Mouse (Mus musculus) embryonic facial prominence, embryonic 13.5 days (tissue): ENCODE results near the gene Hbq1a. TPM values are rescaled to one million over a fixed set of nuclear protein-coding genes. Genes with fewer than 3 reads are reported as not detected.
"Not testable (repeated sequence)": the region's sequence is repeated elsewhere in the genome, so short reads cannot be mapped to it uniquely, and the experiment has no call there.

ENCODE experiments used
- ATAC-seq: fragments of 200-750 bp; cut with Nextera tagmentation; 2 replicates; pipeline ENCODE4 v1.8.0; 2017; ENCODE audit warnings: low read depth; ENCODE audit not compliant: insufficient number of reproducible peaks, insufficient read depth, low FRiP score, low TSS enrichment
- H3K27ac ChIP-seq: fragments of 300-500 bp; sonication (generic); 2 replicates; pipeline ENCODE4 v1.5.1; 2015; ENCODE audit warnings: moderate library complexity, mild to moderate bottlenecking, inconsistent platforms
- H3K27me3 ChIP-seq: fragments of 300-500 bp; sonication (generic); 2 replicates; pipeline ENCODE4 v1.6.1; 2015; ENCODE audit warnings: mild to moderate bottlenecking, inconsistent platforms
- H3K36me3 ChIP-seq: fragments of 300-500 bp; sonication (generic); 2 replicates; pipeline ENCODE4 v1.6.1; 2015; ENCODE audit warnings: mild to moderate bottlenecking, inconsistent platforms
- H3K4me1 ChIP-seq: fragments of 300-500 bp; sonication (generic); 2 replicates; pipeline ENCODE4 v1.6.1; 2015; ENCODE audit warnings: inconsistent platforms
- H3K4me2 ChIP-seq: fragments of 300-500 bp; sonication (generic); 2 replicates; pipeline ENCODE4 v1.6.1; 2015; ENCODE audit warnings: moderate library complexity, mild to moderate bottlenecking, inconsistent platforms
- H3K4me3 ChIP-seq: fragments of 300-500 bp; sonication (generic); 2 replicates; pipeline ENCODE4 v1.5.1; 2015; ENCODE audit warnings: mild to moderate bottlenecking, inconsistent platforms
- H3K9ac ChIP-seq: fragments of 300-500 bp; sonication (generic); 2 replicates; pipeline ENCODE4 v1.6.1; 2015; ENCODE audit warnings: mild to moderate bottlenecking, inconsistent platforms
- H3K9me3 ChIP-seq: fragments of 300-500 bp; sonication (generic); 2 replicates; pipeline ENCODE4 v1.6.1; 2016; ENCODE audit warnings: inconsistent platforms
- WGBS: fragments of 180-500 bp; shearing (Covaris S2); methylation state at CpG from one replicate; pipeline ENCODE4 v1.1.7; 2015; ENCODE audit warnings: mixed read lengths; 5-methylcytosine and 5-hydroxymethylcytosine counted together
- polyA plus RNA-seq: library from polyadenylated mRNA; unstranded; fragments of >200 nt; fragmentation: Nextera tagmentation; extraction: Ambion mirVana; gene quantifications from 2 replicates; pipeline ENCODE4 v1.2.1, GENCODE M21; 2015

Hbq1a gene
- polyA plus RNA-seq, 1 experiment from 2014 or later = 1.6 TPM

DNA sequence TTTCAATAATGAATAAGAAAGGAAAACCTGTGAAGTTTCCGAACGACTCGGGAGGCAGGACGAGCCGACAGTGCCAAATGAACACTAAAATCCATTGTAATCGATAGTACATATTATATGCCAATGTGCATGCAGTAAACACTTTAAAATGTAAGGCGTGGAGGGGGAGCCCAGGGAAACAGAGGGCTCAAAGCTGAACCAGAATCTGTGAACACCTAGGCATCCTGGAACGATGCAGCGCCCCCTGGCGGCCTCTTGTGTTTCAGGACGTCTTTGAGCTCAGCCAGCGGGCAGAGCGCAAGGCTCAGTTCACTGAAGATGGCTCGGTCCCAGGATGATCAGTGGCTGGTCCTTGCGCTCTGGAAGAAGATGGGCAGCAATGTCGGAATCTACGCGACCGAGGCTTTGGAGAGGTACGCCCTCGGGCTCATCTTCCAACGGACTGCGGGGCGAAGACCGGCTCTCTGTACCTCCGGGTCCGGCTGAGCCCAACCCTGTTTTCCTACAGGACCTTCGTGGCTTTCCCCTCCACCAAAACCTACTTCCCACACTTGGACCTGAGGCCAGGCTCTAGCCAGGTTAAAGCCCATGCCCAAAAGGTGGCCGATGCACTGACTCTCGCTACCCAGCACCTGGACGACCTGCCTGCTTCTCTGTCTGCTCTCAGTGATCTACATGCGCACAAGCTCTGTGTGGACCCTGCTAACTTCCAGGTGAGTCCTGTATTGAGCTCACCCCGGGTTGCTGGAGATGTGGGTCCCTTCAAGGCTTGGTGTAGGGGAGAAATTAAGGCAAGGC is 13.0 kb upstream of the Hbq1a start, which contains the start of gene Hbq1b:
Gene Hbq1b, plus strand, starts transcription at position 271 of the 798 bp plus-strand sequence.
- Histone ChIP-seq H3K27me3 (peaks cover 13% of the 10 kb centered on the region), H3K4me3 (peak within 1 kb of the TSS; percentile 32), H3K4me2 (peak within 1 kb of the TSS; percentile 60), H3K9ac (peak within 1 kb of the TSS; percentile 46; the same call in 1 of the 2 replicates)
- H3K27ac ChIP-seq, H3K4me1 ChIP-seq, H3K9me3 ChIP-seq, ATAC-seq, H3K36me3 ChIP-seq: not testable (repeated sequence)
- 18% methylated on average over 30 of the region's 33 CpGs for WGBS

DNA sequence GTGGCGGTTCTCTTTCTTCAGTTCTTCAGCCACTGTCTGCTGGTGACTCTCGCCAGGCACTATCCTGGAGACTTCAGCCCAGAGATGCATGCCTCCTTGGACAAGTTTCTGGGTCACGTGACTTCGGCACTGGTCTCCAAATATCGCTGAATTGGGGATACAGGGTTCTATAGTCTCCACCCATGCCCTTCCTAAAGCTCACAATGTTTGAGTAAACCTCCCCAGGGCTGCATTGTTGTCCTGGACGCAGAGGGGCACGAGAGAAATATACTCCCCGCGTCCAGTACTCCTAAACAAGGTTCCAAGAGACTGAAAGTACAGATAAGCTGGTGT is 12.4 kb upstream of the Hbq1a start:
- Histone ChIP-seq H3K9ac (no peak overlapping the region), H3K4me2 (no peak overlapping the region), H3K4me3 (no peak overlapping the region), H3K9me3 (no peaks in the 10 kb centered on the region), H3K36me3 (no peaks in the 10 kb centered on the region), H3K27ac (no peak overlapping the region; the same call in 1 of the 2 replicates), H3K27me3 (peaks cover 13% of the 10 kb centered on the region), H3K4me1 (no peaks in the 10 kb centered on the region)
- 70% methylated on average over 9 of the region's 9 CpGs for WGBS
- ATAC-seq = no peak

DNA sequence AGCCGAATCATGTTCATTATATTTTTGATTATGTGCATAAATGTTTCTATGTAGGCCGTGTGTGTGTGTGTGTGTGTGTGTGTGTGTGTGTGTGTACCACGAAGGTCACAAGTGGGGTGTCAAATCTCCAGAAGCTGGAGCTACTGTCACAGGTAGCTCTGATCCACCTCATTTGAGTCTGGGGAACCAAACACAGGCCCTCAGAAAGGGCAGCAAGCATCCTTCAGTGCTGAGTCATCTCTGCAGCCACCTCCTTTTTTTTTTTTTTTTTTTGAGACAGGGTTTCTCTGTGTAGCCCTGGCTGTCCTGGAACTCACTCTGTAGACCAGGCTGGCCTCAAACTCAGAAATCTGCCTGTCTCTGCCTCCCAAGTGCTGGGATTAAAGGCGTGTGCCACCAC is 7.0 kb upstream of the Hbq1a start:
- H3K36me3 ChIP-seq, H3K9me3 ChIP-seq, ATAC-seq, H3K4me3 ChIP-seq, H3K4me2 ChIP-seq, H3K4me1 ChIP-seq, H3K27ac ChIP-seq: not testable (repeated sequence)
- H3K27me3 ChIP-seq = peaks cover 16% of the 10 kb centered on the region
- peak overlapping the region; percentile 27; the same call in 1 of the 2 replicates for H3K9ac ChIP-seq
- 83% methylated on average over 4 of the region's 4 CpGs for WGBS

GRCm38 (mm10) chr11:32293479-32293878 is 6.4 kb upstream of the Hbq1a start:
- peaks cover 12% of the 10 kb centered on the region for H3K27me3 ChIP-seq
- not testable (repeated sequence) for H3K4me2 ChIP-seq, ATAC-seq, H3K4me3 ChIP-seq, H3K9ac ChIP-seq, H3K36me3 ChIP-seq, H3K4me1 ChIP-seq, H3K9me3 ChIP-seq, H3K27ac ChIP-seq
- WGBS = 78% methylated on average over 3 of the region's 3 CpGs

- H3K9ac ChIP-seq, ATAC-seq, H3K36me3 ChIP-seq, H3K27ac ChIP-seq, H3K4me1 ChIP-seq, H3K4me3 ChIP-seq, H3K9me3 ChIP-seq, H3K4me2 ChIP-seq: not testable (repeated sequence)
- H3K27me3 ChIP-seq = peaks cover 17% of the 10 kb centered on the region
- WGBS = no CpG with 5 or more reads among the region's 4 CpGs
Observed at GRCm38 (mm10) chr11:32296203-32296602, 3.7 kb upstream of the Hbq1a start, which contains the start of gene Hba-a2. Hba-a2 (plus strand) TSS chr11:32296489.

- not testable (repeated sequence) for ATAC-seq
Observed at GRCm38 (mm10) chr11:32297417-32297816, 2.5 kb upstream of the Hbq1a start.

GRCm38 (mm10) chr11:32297866-32298531 is 1.9 kb upstream of the Hbq1a start:
- no peaks in the 10 kb centered on the region for H3K9me3 ChIP-seq
- peaks cover 28% of the 10 kb centered on the region for H3K27me3 ChIP-seq
- H3K27ac ChIP-seq = no peak overlapping the region
- H3K4me2 ChIP-seq = no peak overlapping the region
- no peaks in the 10 kb centered on the region for H3K36me3 ChIP-seq
- no peak overlapping the region for H3K9ac ChIP-seq
- ATAC-seq = no peak
- H3K4me1 ChIP-seq = no peaks in the 10 kb centered on the region
- H3K4me3 ChIP-seq = no peak overlapping the region
- 93% methylated on average over 1 of the region's 1 CpGs for WGBS

More at GRCm38 (mm10) chr11:32297417-32297816, 2.5 kb upstream of the Hbq1a start:
- 43% methylated on average over 2 of the region's 2 CpGs for WGBS
- H3K4me3 ChIP-seq, H3K9ac ChIP-seq, H3K36me3 ChIP-seq, H3K4me2 ChIP-seq, H3K4me1 ChIP-seq, H3K27ac ChIP-seq, H3K9me3 ChIP-seq: not testable (repeated sequence)
- peaks cover 28% of the 10 kb centered on the region for H3K27me3 ChIP-seq

GRCm38 (mm10) chr11:32298532-32298918 is 1.3 kb upstream of the Hbq1a start:
- H3K27me3 ChIP-seq = peaks cover 28% of the 10 kb centered on the region

GRCm38 (mm10) chr11:32300279-32301267 is 704 bp downstream of the Hbq1a start:
- Histone ChIP-seq H3K27ac (no peak overlapping the region), H3K4me1 (no peaks in the 10 kb centered on the region), H3K4me3 (peak overlapping the region; percentile 23), H3K9me3 (no peaks in the 10 kb centered on the region), H3K4me2 (peak overlapping the region; percentile 52), H3K9ac (no peak overlapping the region), H3K27me3 (peaks cover 20% of the 10 kb centered on the region), H3K36me3 (no peaks in the 10 kb centered on the region)
- ATAC-seq = 0 out of 2 replicates have a peak, but pooled peaks have one; percentile 30
- 50% methylated on average over 15 of the region's 17 CpGs for WGBS

More at GRCm38 (mm10) chr11:32298532-32298918, 1.3 kb upstream of the Hbq1a start:
- no peaks in the 10 kb centered on the region for H3K36me3 ChIP-seq
- ATAC-seq = no peak
- no peak overlapping the region for H3K27ac ChIP-seq
- no peaks in the 10 kb centered on the region for H3K4me1 ChIP-seq
- H3K9me3 ChIP-seq = no peaks in the 10 kb centered on the region
- no peak overlapping the region for H3K4me2 ChIP-seq
- 97% methylated on average over 2 of the region's 2 CpGs for WGBS
- no peak overlapping the region for H3K9ac ChIP-seq
- H3K4me3 ChIP-seq = no peak overlapping the region

- no peak for ATAC-seq
- WGBS = 73% methylated on average over 1 of the region's 1 CpGs
- Histone ChIP-seq H3K27ac (no peak overlapping the region), H3K4me1 (no peaks in the 10 kb centered on the region), H3K4me2 (no peak overlapping the region), H3K4me3 (no peak overlapping the region), H3K27me3 (peaks cover 20% of the 10 kb centered on the region), H3K36me3 (no peaks in the 10 kb centered on the region), H3K9ac (no peak overlapping the region), H3K9me3 (no peaks in the 10 kb centered on the region)
Observed at GRCm38 (mm10) chr11:32301506-32301905, 1.6 kb downstream of the Hbq1a start.

DNA sequence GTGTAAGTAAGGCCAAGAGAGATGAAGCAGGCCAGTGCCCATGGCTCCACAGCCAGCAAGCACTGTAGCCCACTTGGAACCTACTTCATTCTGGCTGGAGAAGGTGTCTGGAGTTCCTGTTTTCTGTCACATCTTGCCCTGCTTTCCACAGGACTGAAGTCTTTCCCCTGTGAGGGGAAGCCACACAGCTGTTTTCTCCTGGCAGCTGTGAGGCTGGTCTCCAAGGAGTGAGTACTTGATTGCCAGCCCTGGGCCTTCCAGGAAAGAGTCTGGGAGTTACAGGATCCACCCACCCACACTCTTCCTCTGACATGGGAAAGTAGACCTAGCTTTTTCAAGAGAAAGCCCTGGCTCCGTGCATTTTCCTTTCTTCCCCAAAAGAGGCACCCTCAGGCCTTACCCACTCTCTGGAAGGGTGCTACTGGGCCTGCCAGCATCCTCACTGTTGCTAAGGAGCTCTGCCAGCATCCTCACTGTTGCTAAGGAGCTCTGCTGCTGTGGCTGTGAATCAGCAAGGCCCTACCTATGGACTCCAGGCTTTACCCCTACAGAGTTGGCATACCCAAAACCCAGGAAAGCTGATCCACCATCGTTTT is 3.1 kb downstream of the Hbq1a start:
- Histone ChIP-seq H3K27ac (no peak overlapping the region), H3K4me2 (no peak overlapping the region), H3K4me1 (no peaks in the 10 kb centered on the region), H3K36me3 (no peaks in the 10 kb centered on the region), H3K9ac (no peak overlapping the region), H3K4me3 (no peak overlapping the region), H3K9me3 (no peaks in the 10 kb centered on the region), H3K27me3 (peaks cover 20% of the 10 kb centered on the region)
- ATAC-seq = no peak
- 42% methylated on average over 2 of the region's 2 CpGs for WGBS
